Mouse (Mus musculus): ENCODE results near the gene Timm23.

The Timm23 gene

DNA sequence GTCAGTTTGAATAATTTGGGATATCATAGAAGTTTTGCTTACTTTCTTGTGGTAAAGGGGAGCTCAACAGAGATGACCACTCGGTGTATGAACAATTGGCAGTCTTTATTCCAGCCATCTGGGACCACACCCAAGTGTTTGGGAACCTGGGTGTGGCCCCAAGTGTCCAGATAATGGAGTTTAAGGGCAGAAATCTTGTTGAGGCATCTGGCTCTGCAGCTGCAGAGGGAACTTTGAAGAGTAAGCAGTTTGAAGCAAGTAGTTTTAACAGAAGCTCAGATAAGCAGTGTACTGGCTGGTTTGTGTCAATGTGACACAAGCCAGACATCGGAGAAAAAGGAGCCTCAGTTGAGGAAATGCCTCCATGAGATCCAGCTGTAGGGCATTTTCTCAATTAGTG lies 67.4 kb downstream of the Timm23 start:
- DNase-seq (ENCODE audit: low spot score in 2 of 2): no peak

DNA sequence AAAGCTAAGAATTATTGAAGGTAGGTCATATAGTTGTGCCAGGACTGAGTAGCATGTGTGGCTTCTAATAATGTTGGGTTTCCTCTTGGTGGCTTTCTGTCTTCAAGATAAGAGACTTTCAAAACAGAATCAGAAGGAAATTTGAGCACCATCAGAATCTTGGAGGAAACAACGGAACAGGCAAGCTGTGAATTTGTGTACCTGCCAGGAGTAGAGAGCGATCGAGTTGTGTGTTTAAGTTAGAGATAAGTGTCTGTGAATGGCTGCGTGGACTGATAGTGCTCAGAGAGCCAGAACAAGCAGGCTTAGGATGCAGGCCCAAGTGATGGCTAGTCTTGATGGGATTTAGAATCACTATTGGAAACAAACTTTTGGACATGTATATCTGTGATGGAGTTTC lies 69.9 kb downstream of the Timm23 start:
- no peak for DNase-seq (ENCODE audit: low spot score in 2 of 2)
